Mouse (Mus musculus): ENCODE measurements around the gene Eid2. TPM values are rescaled to one million over a fixed set of nuclear protein-coding genes. Genes with fewer than 3 reads are reported as not detected.

The Eid2 gene
- polyA plus RNA-seq, 1 experiment from 2014 or later, result 3.8 TPM

- H3K9me3 ChIP-seq (ENCODE audit: control insufficient read depth, low read length), result no peaks in the 10 kb centered on the region
- H3K4me1 ChIP-seq (replicated peaks; ENCODE audit: control insufficient read depth, insufficient read depth, low read length), result peaks cover 17% of the 10 kb centered on the region
- WGBS, result 86% methylated on average over 7 of the region's 7 CpGs
- peak overlapping the region; percentile 62 for H3K4me2 ChIP-seq (ENCODE audit: low read length)
- no peaks in the 10 kb centered on the region for H3K36me3 ChIP-seq (ENCODE audit: control insufficient read depth, insufficient read depth)
- ATAC-seq, result no peak
- no peak overlapping the region for H3K27ac ChIP-seq (ENCODE audit: low read length)
- peak overlapping the region; percentile 74 for H3K4me3 ChIP-seq (replicated peaks; ENCODE audit: low read length)
- H3K27me3 ChIP-seq (replicated peaks; ENCODE audit: control insufficient read depth, insufficient read depth, low read length), result no peaks in the 10 kb centered on the region
- H3K9ac ChIP-seq (replicated peaks; ENCODE audit: low read depth, low read length), result peak overlapping the region; percentile 99
Observed at GRCm38 (mm10) chr7:28278279-28278652, 10.6 kb downstream of the Eid2 start.

- Histone ChIP-seq H3K4me3 (replicated peaks; ENCODE audit: low read length) (no peak overlapping the region), H3K9me3 (ENCODE audit: control insufficient read depth, low read length) (no peaks in the 10 kb centered on the region), H3K27me3 (replicated peaks; ENCODE audit: control insufficient read depth, insufficient read depth, low read length) (no peaks in the 10 kb centered on the region), H3K9ac (replicated peaks; ENCODE audit: low read depth, low read length) (no peak overlapping the region), H3K4me2 (ENCODE audit: low read length) (no peak overlapping the region), H3K27ac (ENCODE audit: low read length) (no peak overlapping the region), H3K36me3 (ENCODE audit: control insufficient read depth, insufficient read depth) (no peaks in the 10 kb centered on the region), H3K4me1 (replicated peaks; ENCODE audit: control insufficient read depth, insufficient read depth, low read length) (peaks cover 17% of the 10 kb centered on the region)
- ATAC-seq, result no peak
- 82% methylated on average over 7 of the region's 7 CpGs for WGBS
Observed at GRCm38 (mm10) chr7:28280630-28281029, 12.9 kb downstream of the Eid2 start.

- no peak overlapping the region for H3K27ac ChIP-seq (ENCODE audit: low read length)
- peak overlapping the region; percentile 40 for H3K4me2 ChIP-seq (ENCODE audit: low read length)
- under 1% methylated on average over 12 of the region's 18 CpGs for WGBS
- no peaks in the 10 kb centered on the region for H3K9me3 ChIP-seq (ENCODE audit: control insufficient read depth, low read length)
- no peak overlapping the region for H3K9ac ChIP-seq (replicated peaks; ENCODE audit: low read depth, low read length)
- H3K36me3 ChIP-seq (ENCODE audit: control insufficient read depth, insufficient read depth), result no peaks in the 10 kb centered on the region
- H3K4me1 ChIP-seq (replicated peaks; ENCODE audit: control insufficient read depth, insufficient read depth, low read length), result peaks cover 14% of the 10 kb centered on the region
- H3K4me3 ChIP-seq (replicated peaks; ENCODE audit: low read length), result peak overlapping the region; percentile 25
- 0 out of 2 replicates have a peak, but pooled peaks have one; percentile 19 for ATAC-seq
- peaks cover 49% of the 10 kb centered on the region for H3K27me3 ChIP-seq (replicated peaks; ENCODE audit: control insufficient read depth, insufficient read depth, low read length)
Observed at GRCm38 (mm10) chr7:28290165-28290564, 22.5 kb downstream of the Eid2 start.

- no peaks in the 10 kb centered on the region for H3K9me3 ChIP-seq (ENCODE audit: control insufficient read depth, low read length)
- H3K36me3 ChIP-seq (ENCODE audit: control insufficient read depth, insufficient read depth), result no peaks in the 10 kb centered on the region
- peak within 1 kb of the TSS; percentile 32; the same call in 1 of the 2 replicates for H3K9ac ChIP-seq (replicated peaks; ENCODE audit: low read depth, low read length)
- H3K27me3 ChIP-seq (replicated peaks; ENCODE audit: control insufficient read depth, insufficient read depth, low read length), result peaks cover 49% of the 10 kb centered on the region
- under 1% methylated on average over 52 of the region's 52 CpGs for WGBS
- peaks cover 14% of the 10 kb centered on the region for H3K4me1 ChIP-seq (replicated peaks; ENCODE audit: control insufficient read depth, insufficient read depth, low read length)
- peak within 1 kb of the TSS; percentile 40 for H3K4me2 ChIP-seq (ENCODE audit: low read length)
- ATAC-seq, result peak; percentile 37; the same call in 1 of the 2 replicates
- no peak within 1 kb of the TSS for H3K27ac ChIP-seq (ENCODE audit: low read length)
- peak within 1 kb of the TSS; percentile 25 for H3K4me3 ChIP-seq (replicated peaks; ENCODE audit: low read length)
Observed at GRCm38 (mm10) chr7:28290638-28291590, 23.2 kb downstream of the Eid2 start, which contains the start of gene Selenov. TSS of gene Selenov (minus strand) at chr7:28291186.

- WGBS, result under 1% methylated on average over 50 of the region's 63 CpGs
- H3K9ac ChIP-seq (replicated peaks; ENCODE audit: low read depth, low read length), result peak overlapping the region; percentile 68
- H3K4me1 ChIP-seq (replicated peaks; ENCODE audit: control insufficient read depth, insufficient read depth, low read length), result peaks cover 20% of the 10 kb centered on the region
- no peak overlapping the region for H3K27ac ChIP-seq (ENCODE audit: low read length)
- H3K27me3 ChIP-seq (replicated peaks; ENCODE audit: control insufficient read depth, insufficient read depth, low read length), result peaks cover 36% of the 10 kb centered on the region
- no peaks in the 10 kb centered on the region for H3K9me3 ChIP-seq (ENCODE audit: control insufficient read depth, low read length)
- H3K36me3 ChIP-seq (ENCODE audit: control insufficient read depth, insufficient read depth), result no peaks in the 10 kb centered on the region
- peak; percentile 79 for ATAC-seq
- H3K4me3 ChIP-seq (replicated peaks; ENCODE audit: low read length), result peak overlapping the region; percentile 56
- peak overlapping the region; percentile 73 for H3K4me2 ChIP-seq (ENCODE audit: low read length)
Observed at GRCm38 (mm10) chr7:28294481-28294880, 26.8 kb downstream of the Eid2 start.

- Histone ChIP-seq H3K4me1 (replicated peaks; ENCODE audit: control insufficient read depth, insufficient read depth, low read length) (peaks cover 25% of the 10 kb centered on the region), H3K36me3 (ENCODE audit: control insufficient read depth, insufficient read depth) (no peaks in the 10 kb centered on the region), H3K27me3 (replicated peaks; ENCODE audit: control insufficient read depth, insufficient read depth, low read length) (peaks cover 2% of the 10 kb centered on the region), H3K9me3 (ENCODE audit: control insufficient read depth, low read length) (no peaks in the 10 kb centered on the region), H3K9ac (replicated peaks; ENCODE audit: low read depth, low read length) (peak overlapping the region; percentile 16; the same call in 1 of the 2 replicates), H3K27ac (ENCODE audit: low read length) (no peak overlapping the region), H3K4me3 (replicated peaks; ENCODE audit: low read length) (peak overlapping the region; percentile 6; the same call in 1 of the 2 replicates), H3K4me2 (ENCODE audit: low read length) (peak overlapping the region; percentile 37)
- 6% methylated on average over 43 of the region's 43 CpGs for WGBS
- no peak for ATAC-seq
Observed at GRCm38 (mm10) chr7:28298837-28299625, 31.4 kb downstream of the Eid2 start.

GRCm38 (mm10) chr7:28301616-28302433 is 34.1 kb downstream of the Eid2 start, which contains the start of gene Dll3:
TSS of gene Dll3 (minus strand) at chr7:28302238.
- Histone ChIP-seq H3K9me3 (ENCODE audit: control insufficient read depth, low read length) (no peaks in the 10 kb centered on the region), H3K4me3 (replicated peaks; ENCODE audit: low read length) (peak within 1 kb of the TSS; percentile 47), H3K4me2 (ENCODE audit: low read length) (peak within 1 kb of the TSS; percentile 63), H3K4me1 (replicated peaks; ENCODE audit: control insufficient read depth, insufficient read depth, low read length) (peaks cover 23% of the 10 kb centered on the region), H3K27ac (ENCODE audit: low read length) (peak within 1 kb of the TSS; percentile 72), H3K27me3 (replicated peaks; ENCODE audit: control insufficient read depth, insufficient read depth, low read length) (no peaks in the 10 kb centered on the region; the same call in 1 of the 2 replicates), H3K36me3 (ENCODE audit: control insufficient read depth, insufficient read depth) (peaks cover 14% of the 10 kb centered on the region), H3K9ac (replicated peaks; ENCODE audit: low read depth, low read length) (peak within 1 kb of the TSS; percentile 72)
- WGBS, result under 1% methylated on average over 30 of the region's 30 CpGs
- ATAC-seq, result peak; percentile 78

GRCm38 (mm10) chr7:28305641-28306040 is 38.0 kb downstream of the Eid2 start:
- Histone ChIP-seq H3K27me3 (replicated peaks; ENCODE audit: control insufficient read depth, insufficient read depth, low read length) (no peaks in the 10 kb centered on the region), H3K4me2 (ENCODE audit: low read length) (no peak overlapping the region), H3K36me3 (ENCODE audit: control insufficient read depth, insufficient read depth) (peaks cover 29% of the 10 kb centered on the region), H3K4me1 (replicated peaks; ENCODE audit: control insufficient read depth, insufficient read depth, low read length) (peaks cover 19% of the 10 kb centered on the region), H3K4me3 (replicated peaks; ENCODE audit: low read length) (no peak overlapping the region), H3K9ac (replicated peaks; ENCODE audit: low read depth, low read length) (no peak overlapping the region), H3K9me3 (ENCODE audit: control insufficient read depth, low read length) (no peaks in the 10 kb centered on the region), H3K27ac (ENCODE audit: low read length) (no peak overlapping the region)
- no peak for ATAC-seq
- WGBS, result 86% methylated on average over 10 of the region's 10 CpGs
